Mouse (Mus musculus): ENCODE measurements around the gene Pus1. TPM values are rescaled to one million over a fixed set of nuclear protein-coding genes. Genes with fewer than 3 reads are reported as not detected.

Gene Pus1
- 29.8 TPM for polyA plus RNA-seq (2017; shearing (Covaris generic))

GRCm38 (mm10) chr5:110779998-110780760 lies at the start of gene Pus1:
Pus1 (minus strand) TSS chr5:110780659.

GRCm38 (mm10) chr5:110809667-110810325 lies 29.3 kb upstream of the Pus1 start, which contains the start of gene Ulk1:
Ulk1 (minus strand) TSS chr5:110810097.

GRCm38 (mm10) chr5:110770448-110771158 lies 9.9 kb downstream of the Pus1 start, which contains the start of gene Ep400:
Ep400 (minus strand) TSS chr5:110770717.

Other genes starting within 250 kb of the Pus1 start
- 9.0 TPM for gene Galnt9, start 236.3 kb downstream of the Pus1 start, polyA plus RNA-seq (2017; shearing (Covaris generic))
- 95.9 TPM for gene Noc4l, start 127.2 kb downstream of the Pus1 start, polyA plus RNA-seq (2017; shearing (Covaris generic))
- gene Ddx51, start 127.2 kb downstream of the Pus1 start, polyA plus RNA-seq (2017; shearing (Covaris generic)), result 22.9 TPM
- 57.1 TPM for gene Ep400, start 9.9 kb downstream of the Pus1 start, polyA plus RNA-seq (2017; shearing (Covaris generic))
- 7.8 TPM for gene Ulk1, start 29.4 kb upstream of the Pus1 start, polyA plus RNA-seq (2017; shearing (Covaris generic))
- gene Hscb, start 59.1 kb upstream of the Pus1 start, polyA plus RNA-seq (2017; shearing (Covaris generic)), result 24.4 TPM
- gene Chek2, start 59.3 kb upstream of the Pus1 start, polyA plus RNA-seq (2017; shearing (Covaris generic)), result 9.0 TPM
- gene Ttc28, start 99.1 kb upstream of the Pus1 start, polyA plus RNA-seq (2017; shearing (Covaris generic)), result 7.4 TPM